Mouse (Mus musculus) megakaryocyte progenitor cell, adult 5-6 weeks (primary cell): ENCODE results near the gene Spcs3. TPM values are rescaled to one million over a fixed set of nuclear protein-coding genes. Genes with fewer than 3 reads are reported as not detected.
A peak's percentile ranks its signal among the peaks of the same experiment; 100 is the strongest.

Experiments
- ATAC-seq: replicated peaks from 2 replicates; pipeline ENCODE4 v1.8.0; 2016; ENCODE audit warnings: mild to moderate bottlenecking, moderate TSS enrichment, inconsistent platforms; ENCODE audit not compliant: poor library complexity
- total RNA-seq, 2 experiments: library from RNA; stranded (forward) in 1 of 2; stranded (reverse) in 1 of 2; fragments of 157-497, 149-512 nt in 1 of 2; fragments of 200-1000 nt in 1 of 2; gene quantifications; 2 replicates each; pipeline versions ENCODE4 v1.2.3 to v1.2.4; 2015 to 2017

The Spcs3 gene
- total RNA-seq, 2 experiments from 2014 or later: 171 to 245 TPM

DNA sequence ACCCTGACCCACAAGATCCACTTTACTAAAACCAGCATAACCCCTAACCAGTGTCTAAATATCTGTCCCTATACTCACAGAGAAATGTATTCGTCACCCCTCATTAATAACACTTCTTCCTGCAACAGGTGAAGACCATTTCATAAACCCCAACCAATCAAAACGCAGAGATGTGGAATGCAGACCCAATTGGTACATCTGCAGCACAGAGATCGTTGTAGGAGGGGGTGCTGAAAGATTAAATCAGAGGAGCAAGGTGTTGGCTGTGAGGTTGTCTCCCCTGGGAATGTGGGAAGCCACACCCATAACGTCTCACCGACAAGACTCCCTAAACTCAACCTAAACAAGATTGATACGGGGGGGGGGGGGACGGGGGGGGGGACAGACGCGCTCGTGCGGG is 21.0 kb downstream of the Spcs3 start:
- ATAC-seq: peak; percentile 2; the same call in 1 of the 2 replicates

DNA sequence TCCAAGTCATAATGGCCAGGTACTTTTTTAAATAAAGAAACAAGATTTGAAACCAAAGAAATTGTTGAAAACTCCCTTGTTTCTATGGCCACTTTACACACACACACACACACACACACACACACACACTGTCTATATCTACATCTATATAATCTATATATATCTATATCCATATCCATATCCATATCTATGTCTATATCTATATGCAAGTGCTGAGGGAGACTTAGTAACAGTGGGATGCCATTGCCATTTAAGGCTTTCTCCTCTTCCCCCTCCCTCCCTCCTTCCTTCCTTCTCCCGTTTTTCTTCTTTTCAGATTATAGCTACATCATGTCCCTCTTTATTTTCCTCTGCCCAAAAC is 21.7 kb downstream of the Spcs3 start:
- no peak for ATAC-seq

DNA sequence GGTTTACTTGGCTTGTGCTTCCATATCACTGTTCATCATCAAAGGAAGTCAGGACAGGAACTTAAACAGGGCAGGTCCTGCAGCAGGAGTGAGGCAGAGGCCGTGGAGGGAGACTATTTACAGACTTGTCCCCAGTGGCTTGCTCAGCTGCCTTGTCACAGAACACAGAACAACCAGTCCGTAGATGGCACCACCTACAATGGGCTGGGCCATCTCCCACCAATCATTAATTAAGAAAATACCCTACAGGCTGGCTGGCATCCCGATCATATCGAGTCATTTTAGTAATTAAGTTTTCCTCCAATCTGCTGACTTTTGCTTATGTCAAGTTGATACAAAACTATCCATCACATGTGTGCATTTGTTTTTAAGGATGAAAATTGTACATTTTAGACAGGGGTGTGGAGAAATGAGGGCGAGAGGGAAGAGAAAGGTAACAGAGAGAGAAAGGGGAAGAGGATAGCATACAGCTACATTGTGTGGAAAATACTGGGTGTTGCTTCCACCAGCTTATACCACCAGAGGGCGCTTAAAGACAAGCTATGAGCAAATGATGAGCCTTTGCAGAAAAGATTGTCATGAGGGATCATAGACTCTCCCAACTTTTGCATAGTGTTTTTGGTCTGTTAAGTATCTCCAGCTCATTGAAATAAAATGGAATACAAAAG is 22.2 kb downstream of the Spcs3 start:
- ATAC-seq: peak; percentile 69

DNA sequence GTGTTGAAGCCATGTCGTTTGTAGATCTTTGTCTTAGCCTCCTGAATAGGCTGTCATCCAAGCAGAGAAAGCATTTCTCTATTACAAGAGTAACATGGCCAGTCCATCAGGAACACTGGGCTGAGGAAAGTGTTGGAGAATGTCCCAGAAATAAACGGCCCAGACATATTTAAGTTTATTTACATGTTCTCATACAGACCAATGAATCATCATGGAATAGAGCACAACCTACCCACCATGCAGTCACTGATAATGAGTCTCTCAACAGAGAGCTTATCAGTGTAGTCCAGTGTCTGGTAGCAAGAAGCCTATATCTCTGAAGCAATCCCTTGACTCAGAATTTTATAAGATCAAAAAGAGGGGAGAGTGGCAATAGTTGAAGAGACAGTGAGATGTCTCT is 24.7 kb downstream of the Spcs3 start:
- no peak for ATAC-seq

DNA sequence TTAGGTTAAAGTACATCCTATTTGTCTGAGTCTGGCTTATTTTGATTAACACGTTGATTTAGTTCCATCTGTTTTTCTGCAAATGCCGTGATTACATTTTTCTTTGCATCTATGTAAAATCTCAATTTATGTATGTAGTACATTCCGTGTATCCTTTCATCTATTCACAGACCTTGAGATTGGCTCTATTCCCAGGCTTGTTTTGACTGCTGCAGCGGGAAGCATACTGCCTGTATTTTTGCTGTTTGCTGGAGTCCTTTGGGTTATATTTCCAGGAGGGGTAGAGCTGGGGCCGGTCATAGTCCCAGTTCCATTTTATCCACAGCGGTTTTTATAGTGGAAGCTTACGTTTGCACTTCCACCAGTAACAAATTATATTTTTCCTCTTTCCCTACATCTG is 26.7 kb downstream of the Spcs3 start:
- no peak for ATAC-seq

DNA sequence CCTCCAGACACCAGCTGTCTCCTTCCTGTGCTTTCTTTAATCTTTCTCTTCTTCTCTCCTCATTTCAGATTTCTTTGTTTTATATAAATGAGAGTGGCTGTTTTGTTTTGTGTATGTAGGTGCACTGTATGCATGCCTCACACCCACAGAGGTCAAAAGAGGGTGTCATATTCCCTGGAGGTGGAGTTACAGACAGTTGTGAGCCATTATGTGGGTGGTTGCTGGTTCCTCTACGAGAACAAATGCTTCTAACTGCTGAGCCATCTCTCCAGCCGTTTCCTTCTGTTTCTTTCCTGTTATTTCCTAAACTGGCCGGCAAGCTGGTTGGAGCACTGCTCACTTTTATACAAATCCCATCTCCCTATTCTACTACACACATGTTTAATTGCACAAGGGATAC is 35.9 kb downstream of the Spcs3 start:
- ATAC-seq: no peak

DNA sequence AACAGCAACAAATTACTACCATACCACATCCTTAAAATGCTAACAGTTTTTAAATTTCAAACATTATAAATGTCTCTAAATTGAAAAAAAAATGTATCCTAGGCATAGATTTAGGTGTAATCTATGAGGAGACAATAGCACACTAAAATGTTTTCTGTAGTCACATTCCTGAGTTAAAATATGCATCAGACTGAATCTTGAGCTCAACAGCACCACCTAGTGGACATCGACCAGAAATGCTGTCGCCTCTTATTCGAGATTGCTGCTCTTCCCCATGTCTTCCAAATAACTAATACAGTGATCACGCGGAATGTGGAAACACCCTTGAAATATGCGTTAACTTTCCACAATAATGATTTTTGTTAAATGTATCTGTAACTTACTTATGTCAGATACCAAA is 36.7 kb downstream of the Spcs3 start:
- peak; percentile 89 for ATAC-seq

DNA sequence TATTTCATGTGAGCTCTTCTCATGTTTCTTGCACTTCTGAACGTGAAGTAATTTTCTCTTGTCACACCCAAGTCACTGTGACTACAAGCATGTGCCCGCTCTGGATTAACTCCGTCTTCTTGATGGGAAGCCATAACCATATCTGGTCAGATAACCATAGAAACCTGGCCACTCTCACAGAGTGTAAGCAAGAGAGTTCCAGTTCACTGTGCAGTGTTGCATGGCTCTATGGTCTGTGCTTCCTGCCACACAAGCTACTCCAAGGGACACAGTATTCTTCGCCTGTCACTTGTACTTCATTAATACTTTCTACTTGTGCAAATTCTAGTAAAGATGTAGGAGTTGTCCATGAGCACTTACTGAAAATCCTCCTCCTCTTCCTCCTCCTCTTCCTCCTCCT is 37.9 kb downstream of the Spcs3 start:
- ATAC-seq: no peak

DNA sequence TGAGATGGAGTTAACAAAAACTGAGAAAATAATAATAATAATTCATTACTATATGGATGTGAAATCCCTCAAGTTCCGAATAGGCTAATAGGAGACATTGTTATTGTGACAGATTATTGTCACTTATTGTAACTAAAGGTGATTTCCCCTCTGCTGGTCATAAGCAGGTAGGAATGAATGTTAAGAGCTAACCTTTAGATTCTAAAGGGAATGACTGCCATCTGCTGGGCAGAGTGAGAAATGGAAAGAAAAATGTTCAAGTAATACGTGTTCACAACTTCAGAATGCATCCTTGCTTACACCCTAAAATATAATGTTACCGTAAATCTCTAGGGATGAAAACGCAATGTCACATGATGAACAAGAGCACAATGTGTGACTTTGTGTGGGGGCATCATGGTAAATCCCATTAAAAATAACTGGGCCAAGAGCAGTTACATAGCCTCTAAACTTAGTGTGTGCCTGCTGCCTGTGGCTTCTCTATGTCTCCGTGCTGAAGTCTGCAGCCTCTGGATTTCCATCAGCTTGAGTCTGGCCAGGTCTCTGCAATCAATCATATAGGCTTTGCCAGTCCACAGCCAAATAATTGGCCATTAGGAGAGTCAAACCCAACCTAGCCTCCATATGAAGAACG is 38.6 kb downstream of the Spcs3 start:
- peak; percentile 92 for ATAC-seq

DNA sequence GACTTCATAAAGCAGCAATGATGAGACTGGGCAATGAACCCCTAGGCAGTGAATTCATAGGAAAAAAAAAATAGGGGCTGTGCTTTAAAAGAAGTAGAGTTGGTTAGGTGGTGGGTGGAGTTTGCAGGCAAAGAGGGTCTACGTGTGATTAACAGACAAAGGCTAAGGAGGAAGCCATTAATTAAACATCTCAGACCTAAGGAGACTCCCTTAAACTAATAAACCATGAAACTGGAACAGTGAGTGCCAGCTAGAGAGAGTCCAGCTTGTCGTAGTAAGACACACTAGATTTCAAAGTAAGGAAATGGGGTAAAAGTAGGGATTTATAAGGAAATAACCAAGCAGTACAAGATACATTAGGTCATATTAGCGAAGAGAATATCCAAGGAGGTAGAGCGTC is 41.4 kb downstream of the Spcs3 start:
- no peak for ATAC-seq

DNA sequence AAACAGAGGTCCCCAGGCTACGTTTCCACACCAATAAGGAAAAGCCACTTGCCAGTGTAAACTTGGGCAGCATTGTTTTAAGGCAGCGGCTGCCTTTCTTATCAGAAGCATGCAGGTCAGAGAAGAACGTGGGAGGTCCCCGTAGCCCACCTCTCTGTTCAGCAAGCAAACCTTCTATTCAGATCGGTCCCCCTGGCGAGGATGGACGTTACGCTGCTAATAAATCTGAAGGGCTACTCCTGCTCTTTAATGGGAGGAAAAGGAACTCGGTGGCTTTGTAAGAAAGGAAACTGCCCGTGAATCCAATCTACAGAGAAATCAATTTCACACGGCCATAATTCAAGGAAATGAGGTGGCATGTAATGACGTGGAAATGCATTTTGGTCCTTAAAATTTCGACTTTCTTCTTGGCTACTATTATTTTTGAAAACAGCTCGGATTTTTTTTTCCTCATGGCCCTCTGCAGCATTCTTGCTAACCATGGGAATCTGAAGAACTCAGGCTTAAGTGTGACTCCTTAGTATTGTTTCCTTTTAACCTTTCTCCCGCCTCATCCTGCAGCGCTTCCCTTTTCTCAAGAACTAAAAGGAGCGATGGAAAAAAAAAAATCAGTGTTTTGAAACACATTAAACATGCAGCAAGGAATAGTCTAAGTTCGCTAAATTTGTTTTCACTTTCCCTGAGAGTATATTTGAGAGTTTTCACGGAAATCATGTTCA is 43.1 kb downstream of the Spcs3 start:
- ATAC-seq: no peak

Other genes with a start within 250 kb of the Spcs3 start
- 0.66 and 1.4 TPM in 2 replicates for gene Asb5, start 418 bp downstream of the Spcs3 start, total RNA-seq (2015)
- gene Asb5, start 418 bp downstream of the Spcs3 start, total RNA-seq (2017): 0.33 TPM in 1 of 2 replicates, not detected in the other
- not detected in 2 replicates for gene Spata4, start 70.8 kb upstream of the Spcs3 start, total RNA-seq (2015)
- gene Spata4, start 70.8 kb upstream of the Spcs3 start, total RNA-seq (2017): not detected in 2 replicates